Mouse (Mus musculus) pancreas, adult 10 weeks (tissue): ENCODE data around the gene Arv1. TPM values are rescaled to one million over a fixed set of nuclear protein-coding genes. Genes with fewer than 3 reads are reported as not detected.

ENCODE experiments used
- polyA plus RNA-seq: library from polyadenylated mRNA; stranded (reverse); fragments of 350-450 nt; fragmentation: Illumina TruSeq; extraction: RNeasy Lipid Tissue Mini Kit (QIAGEN cat#74804); gene quantifications from one replicate; pipeline ENCODE4 v1.2.3, GENCODE M21; 2015; ENCODE audit warnings: low read depth, low replicate concordance; ENCODE audit not compliant: insufficient read depth

The Arv1 gene
- 3.0 TPM for polyA plus RNA-seq

GRCm38 (mm10) chr8:124721862-124722515 lies at the start of gene Arv1, which contains the start of gene Ttc13:
Gene Arv1, plus strand, starts transcription at chr8:124722139.
Gene Ttc13, minus strand, starts transcription at chr8:124721983.

GRCm38 (mm10) chr8:124751709-124752173 lies 29.8 kb downstream of the Arv1 start, which contains the start of gene Fam89a:
Gene Fam89a, minus strand, starts transcription at chr8:124751832.

Other genes starting within 250 kb of the Arv1 start
- 9.8 TPM for gene Cog2, start 201.4 kb upstream of the Arv1 start, polyA plus RNA-seq
- 4.0 TPM for gene Agt, start 152.4 kb upstream of the Arv1 start, polyA plus RNA-seq
- not detected for gene Capn9, start 146.0 kb upstream of the Arv1 start, polyA plus RNA-seq
- 11.0 TPM for gene 2310022B05Rik, start 58.8 kb upstream of the Arv1 start, polyA plus RNA-seq
- 12.2 TPM for gene Ttc13, start 156 bp upstream of the Arv1 start, polyA plus RNA-seq
- not detected for gene Fam89a, start 29.7 kb downstream of the Arv1 start, polyA plus RNA-seq
- gene Trim67, start 71.0 kb downstream of the Arv1 start, polyA plus RNA-seq = not detected
- gene Gnpat, start 140.9 kb downstream of the Arv1 start, polyA plus RNA-seq = 27.6 TPM
- gene 2810004N23Rik, start 141.0 kb downstream of the Arv1 start, polyA plus RNA-seq = 4.8 TPM
- gene Exoc8, start 175.6 kb downstream of the Arv1 start, polyA plus RNA-seq = 2.8 TPM
- gene Sprtn, start 175.7 kb downstream of the Arv1 start, polyA plus RNA-seq = 4.5 TPM
- 7.6 TPM for gene Egln1, start 227.2 kb downstream of the Arv1 start, polyA plus RNA-seq